Mouse (Mus musculus) limb, embryonic 12.5 days (tissue): Measurements from ENCODE around the gene Drc7. TPM values are rescaled to one million over a fixed set of nuclear protein-coding genes. Genes with fewer than 3 reads are reported as not detected.

Source experiments
- ATAC-seq: fragments of 200-750 bp; cut with Nextera tagmentation; 2 replicates; pipeline ENCODE4 v1.8.0; 2017; ENCODE audit warnings: low read depth, moderate TSS enrichment; ENCODE audit not compliant: insufficient number of reproducible peaks, insufficient read depth, low FRiP score, low TSS enrichment
- H3K27ac ChIP-seq: fragments of 300-500 bp; sonication (generic); 2 replicates; pipeline ENCODE4 v1.5.1; 2016; ENCODE audit warnings: mild to moderate bottlenecking, moderate library complexity
- H3K27me3 ChIP-seq: fragments of 300-500 bp; sonication (generic); 2 replicates; pipeline ENCODE4 v1.6.1; 2016; ENCODE audit warnings: mild to moderate bottlenecking, moderate library complexity
- H3K36me3 ChIP-seq: fragments of 300-500 bp; sonication (generic); 2 replicates; pipeline ENCODE4 v1.6.1; 2016; ENCODE audit warnings: mild to moderate bottlenecking, moderate library complexity
- H3K4me1 ChIP-seq: fragments of 300-500 bp; sonication (generic); replicated peaks from 2 replicates; pipeline ENCODE4 v1.6.1; 2016
- H3K4me2 ChIP-seq: fragments of 300-500 bp; sonication (generic); 2 replicates; pipeline ENCODE4 v1.6.1; 2016; ENCODE audit warnings: mild to moderate bottlenecking, moderate library complexity
- H3K4me3 ChIP-seq: fragments of 300-500 bp; sonication (generic); replicated peaks from 2 replicates; pipeline ENCODE4 v1.5.1; 2016; ENCODE audit warnings: mild to moderate bottlenecking
- H3K9ac ChIP-seq: fragments of 300-500 bp; sonication (generic); replicated peaks from 2 replicates; pipeline ENCODE4 v1.6.1; 2016; ENCODE audit warnings: mild to moderate bottlenecking, moderate library complexity
- H3K9me3 ChIP-seq: fragments of 300-500 bp; sonication (generic); 2 replicates; pipeline ENCODE4 v1.6.1; 2016; ENCODE audit warnings: mild to moderate bottlenecking, moderate library complexity
- WGBS: fragments of 180-500 bp; shearing (Covaris S2); methylation state at CpG from one replicate; pipeline ENCODE4 v1.1.7; 2016; 5-methylcytosine and 5-hydroxymethylcytosine counted together
- polyA plus RNA-seq: library from polyadenylated mRNA; unstranded; fragments of >200 nt; fragmentation: Nextera tagmentation; extraction: Ambion mirVana; gene quantifications from 2 replicates; pipeline ENCODE4 v1.2.1, GENCODE M21; 2016

The Drc7 gene
- polyA plus RNA-seq, 1 experiment from 2014 or later = not detected

- H3K4me2 ChIP-seq = no peak overlapping the region
- 79% methylated on average over 9 of the region's 9 CpGs for WGBS
- H3K36me3 ChIP-seq = peaks cover 31% of the 10 kb centered on the region
- H3K9ac ChIP-seq = no peak overlapping the region
- no peak for ATAC-seq
- no peak overlapping the region for H3K4me3 ChIP-seq
- H3K4me1 ChIP-seq = no peaks in the 10 kb centered on the region
- H3K27ac ChIP-seq = no peak overlapping the region
- H3K9me3 ChIP-seq = no peaks in the 10 kb centered on the region; the same call in 1 of the 2 replicates
- H3K27me3 ChIP-seq = no peaks in the 10 kb centered on the region
Measured at GRCm38 (mm10) chr8:95127658-95128057, 72.8 kb downstream of the Drc7 start.

Other genes with a start within 250 kb of the Drc7 start
- not detected in 2 replicates for gene Ccl17, start 244.7 kb upstream of the Drc7 start, polyA plus RNA-seq
- 61.8 and 64.4 TPM in 2 replicates for gene Coq9, start 216.8 kb upstream of the Drc7 start, polyA plus RNA-seq
- 145 and 156 TPM in 2 replicates for gene Ciapin1, start 216.7 kb upstream of the Drc7 start, polyA plus RNA-seq
- gene Polr2c, start 197.7 kb upstream of the Drc7 start, polyA plus RNA-seq = 161 and 173 TPM in 2 replicates
- 18.9 and 20.0 TPM in 2 replicates for gene Dok4, start 178.8 kb upstream of the Drc7 start, polyA plus RNA-seq
- 48.5 and 52.6 TPM in 2 replicates for gene Ccdc102a, start 137.0 kb upstream of the Drc7 start, polyA plus RNA-seq
- 0.23 TPM in 1 of 2 replicates, not detected in the other for gene Adgrg5, start 131.4 kb upstream of the Drc7 start, polyA plus RNA-seq
- 7.0 and 7.1 TPM in 2 replicates for gene Adgrg1, start 80.4 kb upstream of the Drc7 start, polyA plus RNA-seq
- 2.2 and 2.7 TPM in 2 replicates for gene Adgrg3, start 37.4 kb upstream of the Drc7 start, polyA plus RNA-seq
- gene Katnb1, start 26.1 kb downstream of the Drc7 start, polyA plus RNA-seq = 26.7 and 27.6 TPM in 2 replicates
- 16.4 and 16.5 TPM in 2 replicates for gene Kifc3, start 147.7 kb downstream of the Drc7 start, polyA plus RNA-seq